Mouse (Mus musculus) intestine, embryonic 15.5 days (tissue): ENCODE measurements around the gene Atp10a. TPM values are rescaled to one million over a fixed set of nuclear protein-coding genes. Genes with fewer than 3 reads are reported as not detected.

ENCODE experiments used
- ATAC-seq: fragments of 200-750 bp; cut with Nextera tagmentation; 2 replicates; pipeline ENCODE4 v1.8.0; 2017; ENCODE audit warnings: moderate TSS enrichment, moderate library complexity
- H3K27ac ChIP-seq: fragments of 300-500 bp; sonication (generic); 2 replicates; pipeline ENCODE4 v1.5.1; 2015; ENCODE audit warnings: mild to moderate bottlenecking, inconsistent platforms
- H3K27me3 ChIP-seq: fragments of 300-500 bp; sonication (generic); replicated peaks from 2 replicates; pipeline ENCODE4 v1.6.1; 2015; ENCODE audit warnings: inconsistent platforms
- H3K36me3 ChIP-seq: fragments of 300-500 bp; sonication (generic); 2 replicates; pipeline ENCODE4 v1.6.1; 2015; ENCODE audit warnings: inconsistent platforms
- H3K4me1 ChIP-seq: fragments of 300-500 bp; sonication (generic); replicated peaks from 2 replicates; pipeline ENCODE4 v1.6.1; 2015; ENCODE audit warnings: inconsistent platforms
- H3K4me2 ChIP-seq: fragments of 300-500 bp; sonication (generic); replicated peaks from 2 replicates; pipeline ENCODE4 v1.6.1; 2015; ENCODE audit warnings: mild to moderate bottlenecking, inconsistent platforms
- H3K4me3 ChIP-seq: fragments of 300-500 bp; sonication (generic); replicated peaks from 2 replicates; pipeline ENCODE4 v1.5.1; 2015; ENCODE audit warnings: inconsistent platforms
- H3K9ac ChIP-seq: fragments of 300-500 bp; sonication (generic); 2 replicates; pipeline ENCODE4 v1.6.1; 2015; ENCODE audit warnings: inconsistent platforms
- H3K9me3 ChIP-seq: fragments of 300-500 bp; sonication (generic); 2 replicates; pipeline ENCODE4 v1.6.1; 2016; ENCODE audit warnings: inconsistent platforms
- WGBS: fragments of 180-500 bp; shearing (Covaris S2); methylation state at CpG from one replicate; pipeline ENCODE4 v1.1.7; 2015; 5-methylcytosine and 5-hydroxymethylcytosine counted together
- polyA plus RNA-seq: library from polyadenylated mRNA; unstranded; fragments of >200 nt; fragmentation: Nextera tagmentation; extraction: Ambion mirVana; gene quantifications from 2 replicates; pipeline ENCODE4 v1.2.1, GENCODE M21; 2015

Atp10a gene
- polyA plus RNA-seq, 1 experiment from 2014 or later, result 2.9 TPM

- peaks cover 8% of the 10 kb centered on the region for H3K4me1 ChIP-seq
- H3K4me3 ChIP-seq, result no peak overlapping the region
- H3K36me3 ChIP-seq, result no peaks in the 10 kb centered on the region
- no peak overlapping the region for H3K9ac ChIP-seq
- WGBS, result 31% methylated on average over 3 of the region's 3 CpGs
- no peak overlapping the region for H3K4me2 ChIP-seq
- no peaks in the 10 kb centered on the region for H3K27me3 ChIP-seq
- ATAC-seq, result no peak
- H3K27ac ChIP-seq, result peak overlapping the region; percentile 51
- H3K9me3 ChIP-seq, result no peaks in the 10 kb centered on the region
Observed at GRCm38 (mm10) chr7:58693342-58693741, 37.4 kb downstream of the Atp10a start.

DNA sequence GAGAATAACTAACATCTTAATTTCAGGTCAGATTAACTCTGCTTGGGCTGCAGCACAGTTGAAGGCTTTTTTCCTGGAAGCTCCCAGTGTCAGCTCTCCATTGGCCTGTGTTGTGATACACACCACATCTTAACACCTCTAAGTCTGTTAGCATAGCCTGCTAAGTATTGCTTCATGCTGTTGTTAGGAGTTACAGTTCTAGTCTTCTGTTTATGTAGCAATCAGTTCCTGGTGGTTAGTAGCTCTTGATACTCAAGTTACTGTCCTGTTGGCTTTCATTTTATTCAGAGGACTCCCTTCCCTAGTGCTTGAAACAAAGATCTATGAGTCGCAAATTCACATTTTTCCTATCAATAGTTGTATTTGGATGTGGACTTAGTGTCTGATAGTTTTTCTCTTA is 39.7 kb downstream of the Atp10a start:
- no peak overlapping the region for H3K4me2 ChIP-seq
- no peaks in the 10 kb centered on the region for H3K27me3 ChIP-seq

DNA sequence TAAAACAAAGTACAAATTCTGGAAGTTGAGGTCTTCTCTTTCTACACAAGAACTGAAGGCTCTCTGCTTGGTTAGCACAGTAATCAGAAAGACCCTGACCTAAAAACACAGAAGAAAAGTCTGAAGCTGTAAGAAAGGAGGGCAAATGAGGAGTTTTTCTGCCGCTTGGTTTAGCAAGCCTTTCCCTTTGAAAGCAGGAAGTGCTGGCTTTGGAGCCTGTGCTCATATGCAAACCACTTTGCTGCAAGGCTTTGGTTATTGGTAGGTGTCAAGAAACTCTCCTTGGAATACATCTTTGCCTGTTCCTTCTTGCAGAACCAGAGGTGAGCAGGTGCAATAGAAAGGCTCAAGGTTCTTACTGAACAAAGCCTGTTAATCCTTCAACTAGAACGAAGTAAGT is 41.1 kb downstream of the Atp10a start:
- H3K27me3 ChIP-seq, result no peaks in the 10 kb centered on the region
- ATAC-seq, result no peak
- H3K9ac ChIP-seq, result no peak overlapping the region
- H3K36me3 ChIP-seq, result no peaks in the 10 kb centered on the region
- H3K27ac ChIP-seq, result no peak overlapping the region
- H3K4me1 ChIP-seq, result peaks cover 6% of the 10 kb centered on the region
- WGBS, result 64% methylated on average over 2 of the region's 2 CpGs
- no peak overlapping the region for H3K4me3 ChIP-seq
- H3K9me3 ChIP-seq, result no peaks in the 10 kb centered on the region
- H3K4me2 ChIP-seq, result no peak overlapping the region

More for the DNA sequence above, 39.7 kb downstream of the Atp10a start:
- Histone ChIP-seq H3K4me1 (peaks cover 6% of the 10 kb centered on the region), H3K27ac (no peak overlapping the region), H3K4me3 (no peak overlapping the region), H3K9ac (no peak overlapping the region), H3K36me3 (no peaks in the 10 kb centered on the region), H3K9me3 (no peaks in the 10 kb centered on the region)
- no peak for ATAC-seq
- WGBS, result 79% methylated on average over 1 of the region's 1 CpGs

DNA sequence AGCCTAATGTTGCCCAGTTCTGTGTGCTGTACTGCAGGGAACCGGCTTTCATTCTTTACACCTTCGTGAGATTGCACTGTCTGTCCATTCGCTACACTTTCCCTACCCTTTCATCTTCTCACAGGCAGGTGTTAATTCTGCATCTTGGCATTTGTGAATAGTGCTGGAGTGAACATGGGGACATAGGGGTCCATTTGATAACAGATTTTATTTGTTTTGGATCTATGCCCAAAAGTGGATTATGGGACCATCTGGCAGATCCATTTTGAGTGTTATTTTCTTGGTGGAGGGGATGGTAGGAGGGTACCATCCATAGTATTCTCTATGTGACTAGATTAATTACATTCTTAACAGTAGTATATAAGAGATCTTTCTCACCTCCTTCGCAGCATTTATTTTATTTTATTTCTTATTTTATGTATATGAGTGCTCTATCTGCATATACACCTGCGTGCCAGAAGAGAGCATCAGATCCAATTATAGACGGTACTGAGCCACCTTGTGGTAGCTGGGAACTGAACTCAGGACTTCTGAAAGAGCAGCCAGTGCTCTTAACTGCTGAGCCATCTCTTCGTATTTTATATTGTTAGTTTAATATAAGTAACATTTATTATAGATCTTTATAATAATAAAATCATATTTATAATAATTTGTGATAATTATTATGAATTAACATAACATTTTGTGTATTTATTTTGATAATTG is 42.9 kb downstream of the Atp10a start:
- no peak overlapping the region for H3K4me3 ChIP-seq
- no peak overlapping the region for H3K27ac ChIP-seq
- no peak overlapping the region for H3K9ac ChIP-seq
- no peak for ATAC-seq
- no peaks in the 10 kb centered on the region for H3K36me3 ChIP-seq
- WGBS, result 88% methylated on average over 7 of the region's 7 CpGs
- H3K9me3 ChIP-seq, result no peaks in the 10 kb centered on the region
- no peaks in the 10 kb centered on the region for H3K4me1 ChIP-seq
- H3K27me3 ChIP-seq, result no peaks in the 10 kb centered on the region
- H3K4me2 ChIP-seq, result no peak overlapping the region

GRCm38 (mm10) chr7:58701311-58701710 is 45.3 kb downstream of the Atp10a start:
- Histone ChIP-seq H3K27ac (no peak overlapping the region), H3K9ac (no peak overlapping the region), H3K4me3 (no peak overlapping the region), H3K4me1 (no peaks in the 10 kb centered on the region), H3K36me3 (no peaks in the 10 kb centered on the region), H3K27me3 (no peaks in the 10 kb centered on the region), H3K9me3 (no peaks in the 10 kb centered on the region), H3K4me2 (no peak overlapping the region)
- WGBS, result 91% methylated on average over 4 of the region's 4 CpGs
- ATAC-seq, result no peak

- ATAC-seq, result no peak
Observed at GRCm38 (mm10) chr7:58705158-58705557, 49.2 kb downstream of the Atp10a start.

GRCm38 (mm10) chr7:58709306-58709705 is 53.3 kb downstream of the Atp10a start:
- no peaks in the 10 kb centered on the region for H3K4me1 ChIP-seq
- WGBS, result 79% methylated on average over 3 of the region's 3 CpGs
- ATAC-seq, result no peak

More at GRCm38 (mm10) chr7:58705158-58705557, 49.2 kb downstream of the Atp10a start:
- H3K4me2 ChIP-seq, result no peak overlapping the region
- no peak overlapping the region for H3K9ac ChIP-seq
- H3K36me3 ChIP-seq, result no peaks in the 10 kb centered on the region
- H3K4me3 ChIP-seq, result no peak overlapping the region
- H3K27me3 ChIP-seq, result no peaks in the 10 kb centered on the region
- 92% methylated on average over 3 of the region's 3 CpGs for WGBS
- no peaks in the 10 kb centered on the region for H3K4me1 ChIP-seq
- H3K9me3 ChIP-seq, result no peaks in the 10 kb centered on the region
- no peak overlapping the region for H3K27ac ChIP-seq

DNA sequence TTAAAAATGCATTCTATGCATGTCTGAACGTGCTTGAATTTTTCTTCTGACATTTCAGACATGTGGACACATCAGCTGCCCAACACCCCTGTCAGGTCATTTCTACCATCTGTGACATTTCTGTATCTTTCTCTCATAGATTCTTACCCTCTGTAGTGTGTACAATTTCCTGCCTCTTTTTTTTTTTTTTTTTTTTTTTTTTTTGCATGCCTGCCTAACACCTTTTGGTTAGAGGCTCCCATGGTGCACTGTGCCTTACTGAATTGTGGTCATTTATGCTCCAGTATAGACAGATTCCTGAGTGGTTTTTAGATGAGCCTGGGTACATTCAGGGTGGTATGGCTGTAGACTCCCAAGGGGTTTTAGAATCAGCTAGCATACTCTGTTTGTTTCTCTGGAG is 54.3 kb downstream of the Atp10a start:
- Histone ChIP-seq H3K4me1 (no peaks in the 10 kb centered on the region), H3K27me3 (no peaks in the 10 kb centered on the region), H3K9ac (no peak overlapping the region), H3K4me3 (no peak overlapping the region), H3K4me2 (no peak overlapping the region), H3K36me3 (no peaks in the 10 kb centered on the region), H3K9me3 (no peaks in the 10 kb centered on the region), H3K27ac (no peak overlapping the region)
- WGBS, result 81% methylated on average over 1 of the region's 1 CpGs
- no peak for ATAC-seq

More at GRCm38 (mm10) chr7:58709306-58709705, 53.3 kb downstream of the Atp10a start:
- Histone ChIP-seq H3K36me3 (no peaks in the 10 kb centered on the region), H3K4me2 (no peak overlapping the region), H3K9ac (no peak overlapping the region), H3K27ac (no peak overlapping the region), H3K4me3 (no peak overlapping the region), H3K27me3 (no peaks in the 10 kb centered on the region), H3K9me3 (no peaks in the 10 kb centered on the region)

- Histone ChIP-seq H3K4me2 (no peak overlapping the region), H3K27ac (no peak overlapping the region), H3K4me3 (no peak overlapping the region), H3K9me3 (no peaks in the 10 kb centered on the region), H3K27me3 (no peaks in the 10 kb centered on the region), H3K9ac (no peak overlapping the region), H3K4me1 (no peaks in the 10 kb centered on the region), H3K36me3 (no peaks in the 10 kb centered on the region)
- ATAC-seq, result no peak
- 65% methylated on average over 7 of the region's 7 CpGs for WGBS
Observed at GRCm38 (mm10) chr7:58711811-58712210, 55.8 kb downstream of the Atp10a start.

- no peaks in the 10 kb centered on the region for H3K36me3 ChIP-seq
- no peaks in the 10 kb centered on the region for H3K27me3 ChIP-seq
- H3K9ac ChIP-seq, result no peak overlapping the region
- ATAC-seq, result no peak
- H3K4me3 ChIP-seq, result no peak overlapping the region
- 51% methylated on average over 1 of the region's 1 CpGs for WGBS
- H3K27ac ChIP-seq, result no peak overlapping the region
- no peaks in the 10 kb centered on the region for H3K9me3 ChIP-seq
- H3K4me2 ChIP-seq, result no peak overlapping the region
- H3K4me1 ChIP-seq, result no peaks in the 10 kb centered on the region
Observed at GRCm38 (mm10) chr7:58715576-58716144, 59.7 kb downstream of the Atp10a start.

DNA sequence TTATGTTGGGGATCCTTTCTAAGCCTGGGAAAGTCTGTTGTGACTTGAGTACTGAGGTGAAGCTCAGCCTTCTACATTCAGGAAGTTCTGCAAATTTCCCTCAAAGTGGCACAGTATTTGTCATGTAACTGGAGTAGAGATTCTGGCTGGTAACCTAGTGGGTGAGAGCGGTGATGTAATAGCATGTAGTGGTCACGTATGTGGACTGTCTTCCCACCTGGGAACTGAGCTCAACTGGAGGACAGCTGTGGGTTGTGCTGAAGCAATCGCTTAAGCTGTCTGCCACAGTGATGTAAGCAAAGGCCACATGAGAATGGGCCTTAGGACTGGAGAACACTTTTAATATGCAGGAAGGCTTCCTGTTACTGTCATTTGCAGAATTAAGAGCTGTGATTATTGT is 60.7 kb downstream of the Atp10a start:
- no peak overlapping the region for H3K4me3 ChIP-seq
- no peak for ATAC-seq
- H3K27ac ChIP-seq, result no peak overlapping the region
- 82% methylated on average over 3 of the region's 3 CpGs for WGBS
- no peaks in the 10 kb centered on the region for H3K27me3 ChIP-seq
- H3K9ac ChIP-seq, result no peak overlapping the region
- H3K9me3 ChIP-seq, result no peaks in the 10 kb centered on the region
- no peaks in the 10 kb centered on the region for H3K4me1 ChIP-seq
- no peak overlapping the region for H3K4me2 ChIP-seq
- H3K36me3 ChIP-seq, result no peaks in the 10 kb centered on the region

- H3K4me3 ChIP-seq, result no peak overlapping the region
- H3K4me2 ChIP-seq, result no peak overlapping the region
- no peak overlapping the region for H3K9ac ChIP-seq
- no peak overlapping the region for H3K27ac ChIP-seq
- ATAC-seq, result no peak
- no peaks in the 10 kb centered on the region for H3K9me3 ChIP-seq
- H3K4me1 ChIP-seq, result no peaks in the 10 kb centered on the region
- H3K27me3 ChIP-seq, result no peaks in the 10 kb centered on the region
- no peaks in the 10 kb centered on the region for H3K36me3 ChIP-seq
- 77% methylated on average over 2 of the region's 2 CpGs for WGBS
Observed at GRCm38 (mm10) chr7:58718556-58718955, 62.6 kb downstream of the Atp10a start.
